In genomic region chr13:54621155-54621932, GRCm38 (mm10) we compare ENCODE assay signal across 8 mouse cellular contexts. TPM values are rescaled to one million over a fixed set of nuclear protein-coding genes. Genes with fewer than 3 reads are reported as not detected.
A peak's percentile ranks its signal among the peaks of the same experiment; 100 is the strongest.
DNase-seq lines count a peak whose midpoint lies in the region; ATAC-seq and TF ChIP-seq lines count a peak whose summit lies in the region.

Gene Faf2, plus strand, starts transcription at chr13:54621784.

- peak; percentile 98 for DNase-seq in brain, embryonic 14.5 days (ENCODE audit: low read depth)
- DNase-seq in kidney, postnatal 0 days (ENCODE audit: low spot score) = peak; percentile 97
- peak; percentile 99 for DNase-seq in liver, embryonic 11.5 days (ENCODE audit: low spot score)
- DNase-seq in naive thymus-derived CD4-positive, alpha-beta T cell, adult 2 months (ENCODE audit: low read depth) = peak; percentile 99

- peak within 1 kb of the TSS; percentile 81 for H3K4me2 ChIP-seq in heart, embryonic 12.5 days
- H3K4me2 ChIP-seq in kidney, postnatal 0 days (ENCODE audit: low read length) = peak within 1 kb of the TSS; percentile 85
- H3K4me2 ChIP-seq in liver, embryonic 11.5 days = peak within 1 kb of the TSS; percentile 91
- H3K4me2 ChIP-seq in stomach, embryonic 14.5 days (replicated peaks; ENCODE audit: low read depth, low read length) = peak within 1 kb of the TSS; percentile 92

- peak; percentile 97 for ATAC-seq in heart, embryonic 12.5 days (ENCODE audit: insufficient number of reproducible peaks, low FRiP score)
- peak; percentile 98 for ATAC-seq in kidney, postnatal 0 days (replicated peaks; ENCODE audit: low FRiP score, low read depth)
- peak; percentile 97 for ATAC-seq in liver, embryonic 11.5 days (replicated peaks; ENCODE audit: low FRiP score)
- peak; percentile 98 for ATAC-seq in stomach, embryonic 14.5 days (ENCODE audit: insufficient number of reproducible peaks, insufficient read depth, low FRiP score, low read depth)

- peak; percentile 87 for TF ChIP-seq CTCF in C2C12 (IDR thresholded peaks at IDR 0.05; ENCODE audit: control insufficient read depth, insufficient read depth, insufficient read length)
- peak; percentile 94 for TF ChIP-seq CTCF in brain, embryonic 14.5 days (IDR thresholded peaks at IDR 0.05; ENCODE audit: borderline replicate concordance, extremely low read depth, insufficient read depth, insufficient read length)
- TF ChIP-seq CTCF in kidney, postnatal 0 days (IDR thresholded peaks at IDR 0.05; ENCODE audit: low read depth) = peak; percentile 99

- H3K79me3 ChIP-seq in C2C12 (ENCODE audit: low read depth) = peaks cover 44% of the 10 kb centered on the region

- peak within 1 kb of the TSS; percentile 80 for H3K27ac ChIP-seq in heart, embryonic 12.5 days (ENCODE audit: poor library complexity, severe bottlenecking)
- H3K27ac ChIP-seq in kidney, postnatal 0 days = peak within 1 kb of the TSS; percentile 81
- peak within 1 kb of the TSS; percentile 70 for H3K27ac ChIP-seq in liver, embryonic 11.5 days (ENCODE audit: low read depth, low read length)
- H3K27ac ChIP-seq in stomach, embryonic 14.5 days (ENCODE audit: low read length) = peak within 1 kb of the TSS; percentile 82

- peaks cover 31% of the 10 kb centered on the region for H3K4me1 ChIP-seq in erythroblast, embryonic 14.5 days (ENCODE audit: control insufficient read depth)
- peaks cover 16% of the 10 kb centered on the region for H3K4me1 ChIP-seq in heart, embryonic 12.5 days (replicated peaks)
- 0 out of 2 replicates have a peak, but pooled peaks cover 7% of the 10 kb centered on the region for H3K4me1 ChIP-seq in kidney, postnatal 0 days (replicated peaks; ENCODE audit: insufficient read depth, low read length)
- peaks cover 11% of the 10 kb centered on the region for H3K4me1 ChIP-seq in liver, embryonic 11.5 days (replicated peaks; ENCODE audit: control insufficient read depth, insufficient read depth, low read length)
- peaks cover 14% of the 10 kb centered on the region; the same call in 1 of the 2 replicates for H3K4me1 ChIP-seq in stomach, embryonic 14.5 days (ENCODE audit: control insufficient read depth, insufficient read depth, low read length)

- peak within 1 kb of the TSS; percentile 94 for H3ac ChIP-seq in C2C12 (ENCODE audit: control insufficient read depth, insufficient read length, low read depth)

- peak; percentile 66; the same call in 1 of the 2 replicates for TF ChIP-seq POLR2A in brain, embryonic 14.5 days (IDR thresholded peaks at IDR 0.05; ENCODE audit: borderline replicate concordance, extremely low read depth, insufficient read depth, insufficient read length, poor library complexity, severe bottlenecking)

- peak within 1 kb of the TSS; percentile 98 for H3K4me3 ChIP-seq in C2C12 (ENCODE audit: insufficient read depth, poor library complexity, severe bottlenecking)
- peak within 1 kb of the TSS; percentile 79 for H3K4me3 ChIP-seq in erythroblast, embryonic 14.5 days (replicated peaks)
- H3K4me3 ChIP-seq in heart, embryonic 12.5 days = peak within 1 kb of the TSS; percentile 91
- H3K4me3 ChIP-seq in kidney, postnatal 0 days (replicated peaks; ENCODE audit: low read depth, low read length) = peak within 1 kb of the TSS; percentile 99
- peak within 1 kb of the TSS; percentile 94 for H3K4me3 ChIP-seq in liver, embryonic 11.5 days (ENCODE audit: low read depth, low read length)
- H3K4me3 ChIP-seq in stomach, embryonic 14.5 days (ENCODE audit: low read depth, low read length) = peak within 1 kb of the TSS; percentile 96

- H3K36me3 ChIP-seq in C2C12 (ENCODE audit: control insufficient read depth, insufficient read depth) = no peaks in the 10 kb centered on the region
- H3K36me3 ChIP-seq in erythroblast, embryonic 14.5 days (ENCODE audit: control insufficient read depth) = peaks cover 12% of the 10 kb centered on the region
- peaks cover 3% of the 10 kb centered on the region; the same call in 1 of the 2 replicates for H3K36me3 ChIP-seq in heart, embryonic 12.5 days
- no peaks in the 10 kb centered on the region for H3K36me3 ChIP-seq in kidney, postnatal 0 days (ENCODE audit: insufficient read depth, low read length)
- H3K36me3 ChIP-seq in liver, embryonic 11.5 days (ENCODE audit: control insufficient read depth, insufficient read depth, low read length) = no peaks in the 10 kb centered on the region
- no peaks in the 10 kb centered on the region for H3K36me3 ChIP-seq in stomach, embryonic 14.5 days (ENCODE audit: control insufficient read depth, insufficient read depth, low read length)

- H3K27me3 ChIP-seq in C2C12 (ENCODE audit: control insufficient read depth, insufficient read depth, insufficient read length) = no peaks in the 10 kb centered on the region
- H3K27me3 ChIP-seq in erythroblast, embryonic 14.5 days (ENCODE audit: control insufficient read depth) = peaks cover 14% of the 10 kb centered on the region
- H3K27me3 ChIP-seq in heart, embryonic 12.5 days (replicated peaks) = no peaks in the 10 kb centered on the region
- no peaks in the 10 kb centered on the region for H3K27me3 ChIP-seq in kidney, postnatal 0 days (ENCODE audit: insufficient read depth, low read length)
- H3K27me3 ChIP-seq in liver, embryonic 11.5 days (replicated peaks; ENCODE audit: control insufficient read depth, insufficient read depth, low read length) = no peaks in the 10 kb centered on the region
- no peaks in the 10 kb centered on the region for H3K27me3 ChIP-seq in stomach, embryonic 14.5 days (ENCODE audit: control insufficient read depth, insufficient read depth, low read length)

- 7% methylated on average over 44 of the region's 44 CpGs for WGBS in heart, embryonic 12.5 days
- WGBS in kidney, postnatal 0 days = 11% methylated on average over 44 of the region's 44 CpGs
- 11% methylated on average over 44 of the region's 44 CpGs for WGBS in liver, embryonic 11.5 days
- 11% methylated on average over 43 of the region's 44 CpGs for WGBS in stomach, embryonic 14.5 days

- H3K79me2 ChIP-seq in C2C12 (ENCODE audit: control insufficient read depth, insufficient read depth) = peaks cover 47% of the 10 kb centered on the region

- no peaks in the 10 kb centered on the region for H3K9me3 ChIP-seq in erythroblast, embryonic 14.5 days (ENCODE audit: control insufficient read depth, low read length)
- H3K9me3 ChIP-seq in heart, embryonic 12.5 days (replicated peaks) = no peaks in the 10 kb centered on the region
- no peaks in the 10 kb centered on the region for H3K9me3 ChIP-seq in kidney, postnatal 0 days (replicated peaks; ENCODE audit: low read length)
- no peaks in the 10 kb centered on the region for H3K9me3 ChIP-seq in liver, embryonic 11.5 days (ENCODE audit: control insufficient read depth, low read length)
- H3K9me3 ChIP-seq in stomach, embryonic 14.5 days (ENCODE audit: control insufficient read depth, low read depth, low read length) = no peaks in the 10 kb centered on the region

- peak within 1 kb of the TSS; percentile 95 for H3K9ac ChIP-seq in heart, embryonic 12.5 days
- peak within 1 kb of the TSS; percentile 90 for H3K9ac ChIP-seq in kidney, postnatal 0 days (ENCODE audit: low read depth, low read length)
- H3K9ac ChIP-seq in liver, embryonic 11.5 days (ENCODE audit: low read depth, low read length) = peak within 1 kb of the TSS; percentile 96
- H3K9ac ChIP-seq in stomach, embryonic 14.5 days (replicated peaks; ENCODE audit: low read depth, low read length) = peak within 1 kb of the TSS; percentile 87

TF ChIP-seq in C2C12, 6 proteins besides CTCF, POLR2A, EP300 and RAD21:
- TF ChIP-seq USF1 (IDR thresholded peaks at IDR 0.05; ENCODE audit: low read depth) = no peak
- TF ChIP-seq MAX (IDR thresholded peaks at IDR 0.05) = no peak
- TF ChIP-seq MYOD1 (IDR thresholded peaks at IDR 0.05; ENCODE audit: control insufficient read depth, insufficient read length, low read depth) = no peak

RNA-seq across cellular contexts. Expression of gene Faf2, which starts in this region (rescaled TPM):
- 33.5 TPM for polyA plus RNA-seq in C2C12 (2012; fragmentation: generic; extraction: Trizol)
- 36.9 and 47.0 TPM in 2 replicates for polyA plus RNA-seq in brain, embryonic 14.5 days (2012; rRNA removed)
- polyA plus RNA-seq in erythroblast, embryonic 14.5 days (2012) = 1.3 and 1.5 TPM in 2 replicates
- 48.8 and 50.2 TPM in 2 replicates for polyA plus RNA-seq in heart, embryonic 12.5 days (2016; fragmentation: Nextera tagmentation; extraction: Ambion mirVana)
- polyA plus RNA-seq in kidney, postnatal 0 days (2015; fragmentation: Nextera tagmentation; extraction: Ambion mirVana) = 61.2 and 63.6 TPM in 2 replicates
- polyA plus RNA-seq in liver, embryonic 11.5 days (2014; fragmentation: Nextera tagmentation; extraction: Ambion mirVana) = 52.7 and 55.2 TPM in 2 replicates
- polyA plus RNA-seq in stomach, embryonic 14.5 days (2014; fragmentation: Nextera tagmentation; extraction: Ambion mirVana) = 120 and 131 TPM in 2 replicates

Comparison
In these comparisons a context has a peak if more than half of its experiments do, and no peak if none do; other contexts are left out.
1. Peak in every context shown above with its lines: DNase-seq, ATAC-seq, H3K4me3 ChIP-seq and H3K27ac ChIP-seq.
2. RNA of gene Faf2 (polyA plus RNA-seq): 120 to 131 TPM in stomach, embryonic 14.5 days, 61.2 to 63.6 TPM in kidney, postnatal 0 days, 52.7 to 55.2 TPM in liver, embryonic 11.5 days, 48.8 to 50.2 TPM in heart, embryonic 12.5 days, 36.9 to 47.0 TPM in brain, embryonic 14.5 days and 33.5 TPM in C2C12 (single experiment); 1.3 to 1.5 TPM in erythroblast, embryonic 14.5 days; every median in the first group is over 10 times any median in the second.